Mouse (Mus musculus): ENCODE measurements at regions not wholly inside any gene's neighbourhood (a gene's known extent, or its start where the extent isn't known, plus 50 kb on each side); places are given as distances from the start of the nearest gene placed in this dataset.

DNA sequence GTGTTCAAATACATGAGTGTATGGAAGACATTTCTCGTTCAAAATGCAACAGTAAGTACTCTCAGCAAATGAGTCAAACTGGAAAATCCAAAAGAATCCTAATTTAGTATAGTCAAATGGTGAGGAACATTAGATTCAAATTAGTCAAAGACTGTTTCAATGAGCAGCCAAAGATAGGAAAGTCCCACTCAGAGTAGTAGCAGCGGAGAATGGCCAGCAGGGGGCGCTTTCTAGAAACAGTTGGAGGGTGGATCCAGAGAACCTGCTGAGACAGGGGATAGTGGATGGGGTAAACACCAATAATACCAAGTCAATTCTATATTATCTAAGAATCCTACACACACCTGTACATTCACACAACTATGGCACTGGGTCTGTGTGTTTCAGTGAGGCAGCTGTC lies 417.9 kb upstream of the Gm5415 start:
- no peaks in the 10 kb centered on the region for H3K27me3 ChIP-seq (ENCODE audit: insufficient read depth, low read length)
- H3K9me3 ChIP-seq (ENCODE audit: low read length), result no peaks in the 10 kb centered on the region
- ATAC-seq (ENCODE audit: low FRiP score), result no peak
- no peak overlapping the region for H3K4me3 ChIP-seq (ENCODE audit: low read depth, low read length)
- H3K36me3 ChIP-seq (ENCODE audit: insufficient read depth, low read length), result no peaks in the 10 kb centered on the region
- no peak for DNase-seq (ENCODE audit: low spot score)
- no peak overlapping the region for H3K9ac ChIP-seq (replicated peaks; ENCODE audit: low read length, poor library complexity, severe bottlenecking)
- no peak overlapping the region for H3K4me2 ChIP-seq (ENCODE audit: low read depth, low read length, poor library complexity, severe bottlenecking)
- no peak overlapping the region for H3K27ac ChIP-seq (ENCODE audit: low read depth, low read length)
- peak; percentile 42 for TF ChIP-seq CTCF (IDR thresholded peaks at IDR 0.05)
- H3K4me1 ChIP-seq (ENCODE audit: insufficient read depth, low read length), result no peaks in the 10 kb centered on the region
- 61% methylated on average over 3 of the region's 3 CpGs for WGBS

- H3K4me2 ChIP-seq (ENCODE audit: low read depth, low read length, poor library complexity, severe bottlenecking), result no peak overlapping the region
- no peak overlapping the region for H3K27ac ChIP-seq (ENCODE audit: low read depth, low read length)
- ATAC-seq (ENCODE audit: low FRiP score), result no peak
- H3K27me3 ChIP-seq (ENCODE audit: insufficient read depth, low read length), result no peaks in the 10 kb centered on the region
- H3K9ac ChIP-seq (replicated peaks; ENCODE audit: low read length, poor library complexity, severe bottlenecking), result no peak overlapping the region
- H3K9me3 ChIP-seq (ENCODE audit: low read length), result no peaks in the 10 kb centered on the region
- DNase-seq (ENCODE audit: low spot score), result no peak
- no peak overlapping the region for H3K4me3 ChIP-seq (ENCODE audit: low read depth, low read length)
- no peaks in the 10 kb centered on the region for H3K36me3 ChIP-seq (ENCODE audit: insufficient read depth, low read length)
- TF ChIP-seq CTCF (IDR thresholded peaks at IDR 0.05), result no peak
- H3K4me1 ChIP-seq (ENCODE audit: insufficient read depth, low read length), result no peaks in the 10 kb centered on the region
- WGBS, result 86% methylated on average over 6 of the region's 6 CpGs
Observed at GRCm38 (mm10) chr1:32959316-32959715, 412.2 kb upstream of the Gm5415 start.

DNA sequence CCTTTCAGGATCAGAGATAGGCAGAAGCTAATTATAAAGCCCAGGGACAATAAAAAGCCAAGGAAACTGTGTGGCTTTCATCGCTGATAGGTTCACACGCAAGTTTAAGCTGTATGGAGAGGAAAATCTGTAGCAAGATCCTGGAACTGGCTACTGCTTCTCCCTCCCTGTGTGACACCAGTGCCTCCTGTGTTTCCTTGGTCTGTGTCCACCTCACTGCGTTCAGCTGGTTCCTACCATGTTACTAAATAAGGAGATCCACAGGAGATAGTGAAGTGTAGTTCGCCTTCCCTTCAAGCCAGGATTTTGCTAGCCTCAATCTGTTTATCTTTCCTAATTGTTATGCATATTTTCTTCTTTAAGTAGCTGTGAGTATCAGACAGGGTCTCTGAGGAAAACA lies 399.2 kb upstream of the Gm5415 start:
- ATAC-seq (ENCODE audit: low FRiP score) (no peak), DNase-seq (ENCODE audit: low spot score) (peak; percentile 19)
- no peak for TF ChIP-seq CTCF (IDR thresholded peaks at IDR 0.05)
- no peak overlapping the region for H3K9ac ChIP-seq (replicated peaks; ENCODE audit: low read length, poor library complexity, severe bottlenecking)
- 60% methylated on average over 4 of the region's 4 CpGs for WGBS
- no peak overlapping the region for H3K4me2 ChIP-seq (ENCODE audit: low read depth, low read length, poor library complexity, severe bottlenecking)
- no peaks in the 10 kb centered on the region for H3K4me1 ChIP-seq (ENCODE audit: insufficient read depth, low read length)
- H3K4me3 ChIP-seq (ENCODE audit: low read depth, low read length), result no peak overlapping the region
- no peaks in the 10 kb centered on the region for H3K9me3 ChIP-seq (ENCODE audit: low read length)
- H3K27me3 ChIP-seq (ENCODE audit: insufficient read depth, low read length), result no peaks in the 10 kb centered on the region
- no peaks in the 10 kb centered on the region for H3K36me3 ChIP-seq (ENCODE audit: insufficient read depth, low read length)
- no peak overlapping the region for H3K27ac ChIP-seq (ENCODE audit: low read depth, low read length)

DNA sequence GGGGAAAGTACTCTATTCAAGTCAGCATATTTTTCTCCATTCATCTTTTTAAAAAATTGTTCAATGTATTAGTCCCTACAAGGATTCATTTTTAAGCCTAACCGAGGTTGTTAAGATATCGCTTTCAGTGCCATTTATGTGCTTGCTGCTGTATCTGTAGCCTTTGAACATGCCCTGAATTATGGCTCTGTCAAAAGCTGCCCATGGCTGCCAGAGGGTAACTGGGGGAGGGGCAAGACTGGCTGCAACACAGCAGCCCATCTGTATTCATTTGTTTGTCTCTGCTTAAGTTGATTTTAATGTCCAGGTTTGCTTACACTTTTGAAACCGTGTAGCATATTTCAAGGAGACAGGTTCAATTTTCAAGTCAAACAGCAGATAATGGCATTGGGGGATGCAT lies 383.3 kb upstream of the Gm5415 start:
- no peak overlapping the region for H3K9ac ChIP-seq (replicated peaks; ENCODE audit: low read length, poor library complexity, severe bottlenecking)
- H3K4me3 ChIP-seq (ENCODE audit: low read depth, low read length), result no peak overlapping the region
- H3K4me2 ChIP-seq (ENCODE audit: low read depth, low read length, poor library complexity, severe bottlenecking), result no peak overlapping the region
- no peak for DNase-seq (ENCODE audit: low spot score)
- 75% methylated on average over 3 of the region's 3 CpGs for WGBS
- no peaks in the 10 kb centered on the region for H3K4me1 ChIP-seq (ENCODE audit: insufficient read depth, low read length)
- TF ChIP-seq CTCF (IDR thresholded peaks at IDR 0.05), result no peak
- no peaks in the 10 kb centered on the region for H3K27me3 ChIP-seq (ENCODE audit: insufficient read depth, low read length)
- no peaks in the 10 kb centered on the region for H3K9me3 ChIP-seq (ENCODE audit: low read length)
- H3K27ac ChIP-seq (ENCODE audit: low read depth, low read length), result no peak overlapping the region
- ATAC-seq (ENCODE audit: low FRiP score), result no peak
- no peaks in the 10 kb centered on the region for H3K36me3 ChIP-seq (ENCODE audit: insufficient read depth, low read length)

- Histone ChIP-seq H3K9ac (replicated peaks; ENCODE audit: low read length, poor library complexity, severe bottlenecking) (no peak overlapping the region), H3K36me3 (ENCODE audit: insufficient read depth, low read length) (no peaks in the 10 kb centered on the region), H3K9me3 (ENCODE audit: low read length) (no peaks in the 10 kb centered on the region), H3K27ac (ENCODE audit: low read depth, low read length) (no peak overlapping the region), H3K4me2 (ENCODE audit: low read depth, low read length, poor library complexity, severe bottlenecking) (no peak overlapping the region), H3K27me3 (ENCODE audit: insufficient read depth, low read length) (no peaks in the 10 kb centered on the region), H3K4me3 (ENCODE audit: low read depth, low read length) (no peak overlapping the region), H3K4me1 (ENCODE audit: insufficient read depth, low read length) (no peaks in the 10 kb centered on the region)
- ATAC-seq (ENCODE audit: low FRiP score) (no peak), DNase-seq (ENCODE audit: low spot score) (no peak)
- TF ChIP-seq CTCF (IDR thresholded peaks at IDR 0.05), result no peak
Observed at GRCm38 (mm10) chr1:32902437-32902836, 355.3 kb upstream of the Gm5415 start.

DNA sequence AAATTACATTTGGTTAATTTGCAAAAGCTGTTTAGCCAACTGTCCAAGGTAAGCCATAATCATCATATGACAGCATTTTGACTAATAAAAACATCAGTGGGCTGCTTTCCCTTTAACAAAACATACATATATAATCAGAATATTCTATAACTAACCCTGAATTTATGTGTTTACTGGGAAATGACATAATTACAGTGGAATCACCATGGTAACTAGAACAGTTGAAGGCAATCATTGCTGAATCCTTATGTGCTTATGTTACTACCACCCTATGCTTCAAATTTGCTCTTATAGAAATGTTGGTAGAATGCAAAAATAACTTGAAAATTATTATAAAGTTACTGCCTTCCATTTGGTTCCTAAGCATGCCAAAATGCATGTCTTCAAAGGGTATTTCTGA lies 340.6 kb upstream of the Gm5415 start:
- H3K9ac ChIP-seq (replicated peaks; ENCODE audit: low read length, poor library complexity, severe bottlenecking), result no peak overlapping the region
- no peak for DNase-seq (ENCODE audit: low spot score)
- no peak for ATAC-seq (ENCODE audit: low FRiP score)
- H3K27me3 ChIP-seq (ENCODE audit: insufficient read depth, low read length), result no peaks in the 10 kb centered on the region
- H3K4me3 ChIP-seq (ENCODE audit: low read depth, low read length), result no peak overlapping the region
- H3K27ac ChIP-seq (ENCODE audit: low read depth, low read length), result no peak overlapping the region
- H3K4me1 ChIP-seq (ENCODE audit: insufficient read depth, low read length), result no peaks in the 10 kb centered on the region
- H3K9me3 ChIP-seq (ENCODE audit: low read length), result no peaks in the 10 kb centered on the region
- no peak overlapping the region for H3K4me2 ChIP-seq (ENCODE audit: low read depth, low read length, poor library complexity, severe bottlenecking)
- no peak for TF ChIP-seq CTCF (IDR thresholded peaks at IDR 0.05)
- H3K36me3 ChIP-seq (ENCODE audit: insufficient read depth, low read length), result no peaks in the 10 kb centered on the region

DNA sequence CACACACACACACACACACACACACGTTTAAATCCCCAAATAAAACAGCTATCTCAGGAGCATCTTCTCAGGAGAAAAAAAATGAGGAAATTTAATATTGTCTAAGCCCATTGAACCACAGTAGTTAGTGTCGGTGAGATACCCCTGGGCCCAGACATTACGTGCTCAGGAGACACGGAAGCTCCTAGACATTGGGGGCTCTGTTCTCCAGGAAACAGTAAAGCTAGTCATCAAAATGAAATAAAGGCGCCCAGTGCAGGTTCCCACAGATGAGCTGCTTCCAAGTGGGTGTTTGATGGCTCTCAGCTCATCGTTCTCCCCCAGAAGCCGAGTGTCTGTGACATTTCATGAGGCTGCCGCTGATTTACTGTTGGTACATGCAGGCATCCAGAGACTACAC lies 325.8 kb upstream of the Gm5415 start:
- Histone ChIP-seq H3K27me3 (ENCODE audit: insufficient read depth, low read length) (no peaks in the 10 kb centered on the region), H3K4me2 (ENCODE audit: low read depth, low read length, poor library complexity, severe bottlenecking) (no peak overlapping the region), H3K27ac (ENCODE audit: low read depth, low read length) (no peak overlapping the region), H3K4me1 (ENCODE audit: insufficient read depth, low read length) (no peaks in the 10 kb centered on the region), H3K36me3 (ENCODE audit: insufficient read depth, low read length) (no peaks in the 10 kb centered on the region), H3K9me3 (ENCODE audit: low read length) (no peaks in the 10 kb centered on the region), H3K4me3 (ENCODE audit: low read depth, low read length) (no peak overlapping the region), H3K9ac (replicated peaks; ENCODE audit: low read length, poor library complexity, severe bottlenecking) (no peak overlapping the region)
- TF ChIP-seq CTCF (IDR thresholded peaks at IDR 0.05), result no peak
- no peak for DNase-seq (ENCODE audit: low spot score)
- no peak for ATAC-seq (ENCODE audit: low FRiP score)
- 71% methylated on average over 8 of the region's 8 CpGs for WGBS

Data from midbrain, postnatal 0 days (tissue).